Mouse (Mus musculus) embryonic fibroblast, embryonic 13.5 days (primary cell): Measurements from ENCODE around the gene 4931406P16Rik. TPM values are rescaled to one million over a fixed set of nuclear protein-coding genes. Genes with fewer than 3 reads are reported as not detected.

Experiments
- H3K27ac ChIP-seq: 2 replicates; pipeline ENCODE4 v1.5.1; 2012; ENCODE audit warnings: low read length, control low read depth, inconsistent platforms; ENCODE audit not compliant: insufficient read depth
- H3K4me1 ChIP-seq: 2 replicates; pipeline ENCODE4 v1.6.1; 2011; ENCODE audit warnings: low read length; ENCODE audit not compliant: control insufficient read depth, insufficient read depth
- H3K4me3 ChIP-seq: 2 replicates; pipeline ENCODE4 v1.5.1; 2011; ENCODE audit warnings: mild to moderate bottlenecking, control low read depth, low read length; ENCODE audit not compliant: insufficient read depth
- CTCF ChIP-seq: IDR thresholded peaks from 2 replicates; pipeline ENCODE4 v1.5.1; 2011; ENCODE audit warnings: mild to moderate bottlenecking, control low read depth, low read length, moderate library complexity, borderline replicate concordance; ENCODE audit not compliant: insufficient read depth
- POLR2A ChIP-seq: IDR thresholded peaks from 2 replicates; pipeline ENCODE4 v1.6.1; 2011; ENCODE audit warnings: low read depth, mild to moderate bottlenecking, control low read depth, low read length, moderate library complexity
- polyA plus RNA-seq: library from polyadenylated mRNA; stranded (reverse); fragments of >200 nt; gene quantifications from 2 replicates; pipeline ENCODE4 v1.2.4, GENCODE M21; 2011; ENCODE audit warnings: low read depth; ENCODE audit not compliant: missing spikeins, insufficient read length

The 4931406P16Rik gene
- polyA plus RNA-seq: 49.8 and 62.1 TPM in 2 replicates

GRCm38 (mm10) chr7:34313443-34313875 is at the start of gene 4931406P16Rik:
Gene 4931406P16Rik (minus strand): TSS chr7:34313551.
- Histone ChIP-seq H3K27ac (peak within 1 kb of the TSS; percentile 48), H3K4me1 (peaks cover 13% of the 10 kb centered on the region), H3K4me3 (peak within 1 kb of the TSS; percentile 92)
- peak; percentile 72 for TF ChIP-seq POLR2A
- no peak for TF ChIP-seq CTCF

- TF ChIP-seq CTCF (no peak), POLR2A (no peak)
- Histone ChIP-seq H3K4me3 (no peak overlapping the region), H3K4me1 (no peaks in the 10 kb centered on the region), H3K27ac (no peak overlapping the region)
Measured at GRCm38 (mm10) chr7:34355629-34356028, 42.3 kb upstream of the 4931406P16Rik start.

- Histone ChIP-seq H3K4me1 (peaks cover 16% of the 10 kb centered on the region), H3K4me3 (no peak overlapping the region), H3K27ac (no peak overlapping the region)
- no peak for TF ChIP-seq POLR2A
- TF ChIP-seq CTCF: peak; percentile 12; the same call in 1 of the 2 replicates
Measured at GRCm38 (mm10) chr7:34351997-34352396, 38.6 kb upstream of the 4931406P16Rik start.

GRCm38 (mm10) chr7:34350166-34350565 is 36.8 kb upstream of the 4931406P16Rik start:
- no peak overlapping the region for H3K27ac ChIP-seq
- TF ChIP-seq CTCF (no peak), POLR2A (no peak)
- peaks cover 16% of the 10 kb centered on the region for H3K4me1 ChIP-seq
- no peak overlapping the region for H3K4me3 ChIP-seq

- Histone ChIP-seq H3K4me1 (peaks cover 23% of the 10 kb centered on the region), H3K27ac (peak overlapping the region; percentile 98), H3K4me3 (no peak overlapping the region)
- no peak for TF ChIP-seq CTCF
- TF ChIP-seq POLR2A: no peak
Measured at GRCm38 (mm10) chr7:34348011-34348410, 34.7 kb upstream of the 4931406P16Rik start.

- TF ChIP-seq CTCF (no peak), POLR2A (no peak)
- H3K27ac ChIP-seq: peak overlapping the region; percentile 85; the same call in 1 of the 2 replicates
- H3K4me1 ChIP-seq: peaks cover 29% of the 10 kb centered on the region
- H3K4me3 ChIP-seq: no peak overlapping the region
Measured at GRCm38 (mm10) chr7:34347041-34347440, 33.7 kb upstream of the 4931406P16Rik start.

- no peak for TF ChIP-seq CTCF
- TF ChIP-seq POLR2A: no peak
- Histone ChIP-seq H3K4me1 (peaks cover 32% of the 10 kb centered on the region), H3K27ac (no peak overlapping the region)
Measured at GRCm38 (mm10) chr7:34346505-34346904, 33.2 kb upstream of the 4931406P16Rik start.

GRCm38 (mm10) chr7:34342040-34342793 is 28.9 kb upstream of the 4931406P16Rik start:
- H3K4me1 ChIP-seq: peaks cover 20% of the 10 kb centered on the region
- no peak overlapping the region for H3K4me3 ChIP-seq
- H3K27ac ChIP-seq: peak overlapping the region; percentile 96
- no peak for TF ChIP-seq POLR2A
- TF ChIP-seq CTCF: no peak

More at GRCm38 (mm10) chr7:34346505-34346904, 33.2 kb upstream of the 4931406P16Rik start:
- H3K4me3 ChIP-seq: no peak overlapping the region

GRCm38 (mm10) chr7:34340841-34341240 is 27.5 kb upstream of the 4931406P16Rik start:
- Histone ChIP-seq H3K27ac (peak overlapping the region; percentile 3), H3K4me3 (no peak overlapping the region), H3K4me1 (peaks cover 20% of the 10 kb centered on the region)
- TF ChIP-seq CTCF (no peak), POLR2A (no peak)

- TF ChIP-seq POLR2A: no peak
- TF ChIP-seq CTCF: no peak
- Histone ChIP-seq H3K27ac (peak overlapping the region; percentile 62), H3K4me3 (no peak overlapping the region), H3K4me1 (peaks cover 20% of the 10 kb centered on the region)
Measured at GRCm38 (mm10) chr7:34339164-34339489, 25.8 kb upstream of the 4931406P16Rik start.
